Mouse (Mus musculus): ENCODE measurements around the gene Hoxb6. TPM values are rescaled to one million over a fixed set of nuclear protein-coding genes. Genes with fewer than 3 reads are reported as not detected.

Hoxb6 gene
- total and polyA plus RNA-seq, 3 experiments = not detected

- Histone ChIP-seq H3K27ac (ENCODE audit: control insufficient read depth, low read depth, low read length) (no peak within 1 kb of the TSS), H3K4me3 (ENCODE audit: control insufficient read depth in 1 of 2, insufficient read depth in 1 of 2, low read depth in 2 of 2, low read length in 2 of 2) (no peak within 1 kb of the TSS), H3K4me1 (ENCODE audit: control insufficient read depth in 1 of 2, insufficient read depth in 2 of 2, low read length in 2 of 2) (no peaks in the 10 kb centered on the region), H3K27me3 (ENCODE audit: control insufficient read depth in 1 of 2, insufficient read depth in 2 of 2, low read length in 2 of 2) (peaks cover 9 to 13% of the 10 kb centered on the region in 2 experiments), H3K9me3 (replicated peaks; ENCODE audit: insufficient read depth, low read length) (no peaks in the 10 kb centered on the region), H3K36me3 (ENCODE audit: control insufficient read depth in 1 of 2, insufficient read depth in 2 of 2, low read length in 2 of 2) (no peaks in the 10 kb centered on the region), H3K79me2 (ENCODE audit: control insufficient read depth, insufficient read depth, low read length, poor library complexity) (no peaks in the 10 kb centered on the region), H3K9ac (ENCODE audit: control insufficient read depth, low read depth, low read length, poor library complexity, severe bottlenecking) (no peak within 1 kb of the TSS)
- TF ChIP-seq ZC3H11A (IDR thresholded peaks at IDR 0.05; ENCODE audit: low read depth, low read length) = no peak
- TF ChIP-seq GABPA (IDR thresholded peaks at IDR 0.05; ENCODE audit: low read depth, low read length) = no peak
- TF ChIP-seq USF1 (IDR thresholded peaks at IDR 0.05; ENCODE audit: low read depth, low read length) = no peak
- no peak for TF ChIP-seq MAZ (IDR thresholded peaks at IDR 0.05; ENCODE audit: low read depth, low read length)
- TF ChIP-seq SIN3A (IDR thresholded peaks at IDR 0.05; ENCODE audit: low read length) = no peak
- no peak for TF ChIP-seq MYC (IDR thresholded peaks at IDR 0.05; ENCODE audit: low read depth, low read length)
- TF ChIP-seq TAL1 (IDR thresholded peaks at IDR 0.05; ENCODE audit: low read length) = no peak
- TF ChIP-seq MEF2A (IDR thresholded peaks at IDR 0.05; ENCODE audit: extremely low read depth, insufficient replicate concordance, low read depth, low read length, poor library complexity, severe bottlenecking) = no peak
- TF ChIP-seq JUND (IDR thresholded peaks at IDR 0.05; ENCODE audit: low read depth, low read length) = no peak
- TF ChIP-seq EP300 (IDR thresholded peaks at IDR 0.05; ENCODE audit: low read depth in 1 of 2, low read length in 2 of 2) = no peak
- TF ChIP-seq CTCF (IDR thresholded peaks at IDR 0.05 in 2 of 3, conservative IDR thresholded peaks at IDR 0.05 in 1 of 3; ENCODE audit: control insufficient read depth in 1 of 3, insufficient read depth in 1 of 3, low read depth in 2 of 3, low read length in 3 of 3, poor library complexity in 1 of 3, severe bottlenecking in 1 of 3) = no peak
- TF ChIP-seq POLR2AphosphoS5 (IDR thresholded peaks at IDR 0.05; ENCODE audit: borderline replicate concordance, low read depth, low read length) = no peak
- no peak for TF ChIP-seq SMC3 (IDR thresholded peaks at IDR 0.05; ENCODE audit: low read depth, low read length)
- TF ChIP-seq KAT2A (conservative IDR thresholded peaks at IDR 0.05; ENCODE audit: low read depth, low read length) = no peak
- no peak for TF ChIP-seq HCFC1 (IDR thresholded peaks at IDR 0.05; ENCODE audit: low read depth, low read length)
- no peak for TF ChIP-seq NRF1 (IDR thresholded peaks at IDR 0.05; ENCODE audit: insufficient read depth, low read depth, low read length, poor library complexity, severe bottlenecking)
- DNase-seq (ENCODE audit: low read depth, low spot score) = no peak
Observed at GRCm38 (mm10) chr11:96270996-96271540, 21.2 kb upstream of the Hoxb6 start, which contains the start of gene Hoxb9. Hoxb9 (plus strand) TSS chr11:96271457.

GRCm38 (mm10) chr11:96271541-96272011 lies 20.7 kb upstream of the Hoxb6 start:
- TF ChIP-seq GATA1 (IDR thresholded peaks at IDR 0.05; ENCODE audit: low read depth, low read length) = no peak
- TF ChIP-seq GABPA (IDR thresholded peaks at IDR 0.05; ENCODE audit: low read depth, low read length) = no peak
- TF ChIP-seq JUND (IDR thresholded peaks at IDR 0.05; ENCODE audit: low read depth, low read length) = no peak
- no peak for TF ChIP-seq MYB (IDR thresholded peaks at IDR 0.05; ENCODE audit: low read depth, low read length)
- no peak for TF ChIP-seq SIN3A (IDR thresholded peaks at IDR 0.05; ENCODE audit: low read length)
- TF ChIP-seq TAL1 (IDR thresholded peaks at IDR 0.05; ENCODE audit: low read length) = no peak
- no peak for TF ChIP-seq ZMIZ1 (IDR thresholded peaks at IDR 0.05; ENCODE audit: low read depth, low read length)
- H3K27ac ChIP-seq (ENCODE audit: control insufficient read depth, low read depth, low read length) = no peak overlapping the region
- no peak overlapping the region for H3K9ac ChIP-seq (ENCODE audit: control insufficient read depth, low read depth, low read length, poor library complexity, severe bottlenecking)
- H3K27me3 ChIP-seq (ENCODE audit: control insufficient read depth in 1 of 2, insufficient read depth in 2 of 2, low read length in 2 of 2) = peaks cover 10 to 13% of the 10 kb centered on the region in 2 experiments
- no peaks in the 10 kb centered on the region for H3K79me2 ChIP-seq (ENCODE audit: control insufficient read depth, insufficient read depth, low read length, poor library complexity)
- no peaks in the 10 kb centered on the region for H3K9me3 ChIP-seq (replicated peaks; ENCODE audit: insufficient read depth, low read length)
- no peaks in the 10 kb centered on the region for H3K36me3 ChIP-seq (ENCODE audit: control insufficient read depth in 1 of 2, insufficient read depth in 2 of 2, low read length in 2 of 2)
- no peak overlapping the region for H3K4me3 ChIP-seq (ENCODE audit: control insufficient read depth in 1 of 2, insufficient read depth in 1 of 2, low read depth in 2 of 2, low read length in 2 of 2)
- no peak for DNase-seq (ENCODE audit: low read depth, low spot score)
- no peaks in the 10 kb centered on the region for H3K4me1 ChIP-seq (ENCODE audit: control insufficient read depth in 1 of 2, insufficient read depth in 2 of 2, low read length in 2 of 2)
